Mouse (Mus musculus): Measurements from ENCODE around the gene Spata21. TPM values are rescaled to one million over a fixed set of nuclear protein-coding genes. Genes with fewer than 3 reads are reported as not detected.

Spata21 gene
- polyA plus RNA-seq, 1 experiment from 2014 or later = not detected

- no peaks in the 10 kb centered on the region for H3K9me3 ChIP-seq
- peaks cover 81% of the 10 kb centered on the region for H3K36me3 ChIP-seq
- H3K27ac ChIP-seq = no peak overlapping the region; the same call in 1 of the 2 replicates
- peaks cover 67% of the 10 kb centered on the region for H3K4me1 ChIP-seq (replicated peaks)
- H3K4me3 ChIP-seq = no peak overlapping the region
- WGBS = 82% methylated on average over 4 of the region's 4 CpGs
- DNase-seq (ENCODE audit: low spot score) = no peak
- no peaks in the 10 kb centered on the region for H3K27me3 ChIP-seq (ENCODE audit: insufficient read depth, poor library complexity, severe bottlenecking)
These were observed 30.6 kb downstream of the Spata21 start for GRCm38 (mm10) chr4:141118691-141119090.

DNA sequence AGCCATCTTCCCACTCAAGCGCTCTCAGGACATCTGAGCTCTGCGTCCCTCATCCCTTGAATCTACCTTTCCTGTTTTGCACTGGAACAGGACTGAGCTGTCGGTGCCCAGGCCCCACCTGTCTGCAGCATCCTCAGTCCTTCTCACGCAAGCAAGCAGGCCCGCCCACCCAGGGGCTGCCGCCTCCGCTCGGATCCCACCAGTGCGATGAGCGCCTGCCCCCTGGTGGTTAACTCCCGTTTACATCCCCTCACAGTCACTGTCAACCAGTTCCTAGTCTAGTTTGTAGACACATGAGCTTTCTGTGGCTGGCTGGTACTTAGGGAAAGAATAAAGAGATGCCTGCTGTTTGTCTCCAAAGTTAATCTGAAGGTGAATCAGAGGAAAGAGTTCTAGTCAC is 32.6 kb downstream of the Spata21 start:
- 26% methylated on average over 11 of the region's 11 CpGs for WGBS
- H3K27ac ChIP-seq = no peak overlapping the region
- peaks cover 70% of the 10 kb centered on the region for H3K36me3 ChIP-seq
- DNase-seq (ENCODE audit: low spot score) = peak; percentile 70
- no peak overlapping the region for H3K4me3 ChIP-seq
- no peaks in the 10 kb centered on the region for H3K9me3 ChIP-seq
- no peaks in the 10 kb centered on the region for H3K27me3 ChIP-seq (ENCODE audit: insufficient read depth, poor library complexity, severe bottlenecking)
- peaks cover 60% of the 10 kb centered on the region for H3K4me1 ChIP-seq (replicated peaks)

GRCm38 (mm10) chr4:141122663-141123062 is 34.5 kb downstream of the Spata21 start:
- H3K4me3 ChIP-seq = no peak overlapping the region
- H3K27me3 ChIP-seq (ENCODE audit: insufficient read depth, poor library complexity, severe bottlenecking) = no peaks in the 10 kb centered on the region
- peaks cover 66% of the 10 kb centered on the region for H3K36me3 ChIP-seq
- DNase-seq (ENCODE audit: low spot score) = no peak
- 88% methylated on average over 7 of the region's 7 CpGs for WGBS
- H3K27ac ChIP-seq = no peak overlapping the region
- peaks cover 50% of the 10 kb centered on the region for H3K4me1 ChIP-seq (replicated peaks)
- no peaks in the 10 kb centered on the region for H3K9me3 ChIP-seq

GRCm38 (mm10) chr4:141123065-141123464 is 34.9 kb downstream of the Spata21 start:
- Histone ChIP-seq H3K36me3 (peaks cover 62% of the 10 kb centered on the region), H3K27me3 (ENCODE audit: insufficient read depth, poor library complexity, severe bottlenecking) (no peaks in the 10 kb centered on the region), H3K4me3 (no peak overlapping the region), H3K4me1 (replicated peaks) (peaks cover 50% of the 10 kb centered on the region), H3K9me3 (no peaks in the 10 kb centered on the region), H3K27ac (no peak overlapping the region)
- DNase-seq (ENCODE audit: low spot score) = no peak
- WGBS = 46% methylated on average over 1 of the region's 1 CpGs

DNA sequence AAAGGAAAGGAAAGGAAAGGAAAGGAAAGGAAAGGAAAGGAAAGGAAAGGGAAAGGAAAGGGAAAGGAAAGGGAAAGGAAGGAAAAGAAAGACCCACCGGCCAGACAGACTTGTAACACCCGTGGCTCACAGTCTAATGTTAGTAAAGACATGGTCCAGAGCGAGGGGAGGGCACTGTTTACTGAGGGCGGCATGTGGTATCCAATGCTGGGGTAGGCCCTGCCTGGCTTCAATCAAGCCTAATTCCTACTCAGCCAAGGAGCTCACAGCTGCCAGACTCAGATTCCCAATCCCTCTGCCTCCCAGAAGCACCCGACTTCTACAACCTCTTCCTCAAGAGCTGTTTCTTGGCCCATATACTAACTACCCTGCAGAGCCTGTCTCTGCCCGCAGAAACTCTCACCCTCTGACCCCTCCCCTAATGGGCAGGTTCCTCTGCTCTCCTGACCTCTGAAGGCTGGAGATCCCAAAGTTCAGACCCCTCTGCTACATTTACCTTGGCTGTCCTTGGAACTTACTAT is 41.1 kb downstream of the Spata21 start:
- Histone ChIP-seq H3K4me3 (no peak overlapping the region), H3K4me1 (replicated peaks) (peaks cover 47% of the 10 kb centered on the region), H3K27me3 (ENCODE audit: insufficient read depth, poor library complexity, severe bottlenecking) (no peaks in the 10 kb centered on the region), H3K36me3 (peaks cover 21% of the 10 kb centered on the region), H3K27ac (0 out of 2 replicates have a peak overlapping the region, but pooled peaks have one; percentile 9), H3K9me3 (no peaks in the 10 kb centered on the region)
- DNase-seq (ENCODE audit: low spot score) = no peak
- 81% methylated on average over 6 of the region's 6 CpGs for WGBS

- peak overlapping the region; percentile 74 for H3K27ac ChIP-seq
- no peaks in the 10 kb centered on the region for H3K27me3 ChIP-seq (ENCODE audit: insufficient read depth, poor library complexity, severe bottlenecking)
- DNase-seq (ENCODE audit: low spot score) = no peak
- H3K36me3 ChIP-seq = peaks cover 22% of the 10 kb centered on the region
- peaks cover 58% of the 10 kb centered on the region for H3K4me1 ChIP-seq (replicated peaks)
- no peak overlapping the region for H3K4me3 ChIP-seq
- no peaks in the 10 kb centered on the region for H3K9me3 ChIP-seq
- WGBS = 83% methylated on average over 6 of the region's 6 CpGs
These were observed 42.7 kb downstream of the Spata21 start for GRCm38 (mm10) chr4:141130704-141131342.

DNA sequence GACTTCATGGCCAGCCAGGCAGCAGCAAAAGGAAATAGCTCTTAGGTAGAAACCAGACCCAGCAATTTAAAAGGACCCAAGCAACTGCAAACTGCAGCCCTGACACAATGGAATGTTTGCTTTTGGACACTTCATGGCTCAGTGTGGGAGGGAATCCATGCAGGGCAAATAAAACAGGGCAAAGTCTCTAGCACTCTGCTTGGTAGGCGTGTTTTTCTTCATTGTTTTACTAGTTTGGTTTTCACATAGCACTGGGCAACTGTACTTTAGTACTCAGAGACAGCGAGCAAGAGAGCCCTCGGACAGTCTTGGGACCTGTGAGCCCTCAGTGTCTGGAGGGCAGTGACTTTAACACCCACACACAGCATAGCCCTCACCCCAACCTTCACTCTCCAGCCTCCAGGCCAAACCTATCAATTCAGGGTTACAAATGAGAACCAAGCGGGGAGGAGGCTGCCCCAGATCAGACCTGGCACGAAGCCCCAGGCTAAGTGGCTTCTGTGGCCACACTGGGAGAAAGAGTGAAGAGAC is 43.5 kb downstream of the Spata21 start:
- DNase-seq (ENCODE audit: low spot score) = no peak
- Histone ChIP-seq H3K27ac (peak overlapping the region; percentile 74), H3K36me3 (peaks cover 20% of the 10 kb centered on the region), H3K9me3 (no peaks in the 10 kb centered on the region), H3K4me1 (replicated peaks) (peaks cover 66% of the 10 kb centered on the region), H3K27me3 (ENCODE audit: insufficient read depth, poor library complexity, severe bottlenecking) (no peaks in the 10 kb centered on the region), H3K4me3 (0 out of 2 replicates have a peak overlapping the region, but pooled peaks have one; percentile 3)
- WGBS = 61% methylated on average over 5 of the region's 5 CpGs

- Histone ChIP-seq H3K9me3 (no peaks in the 10 kb centered on the region), H3K4me3 (no peak overlapping the region), H3K27me3 (ENCODE audit: insufficient read depth, poor library complexity, severe bottlenecking) (no peaks in the 10 kb centered on the region), H3K4me1 (replicated peaks) (peaks cover 72% of the 10 kb centered on the region), H3K36me3 (peaks cover 17% of the 10 kb centered on the region), H3K27ac (peak overlapping the region; percentile 74)
- 65% methylated on average over 8 of the region's 8 CpGs for WGBS
- DNase-seq (ENCODE audit: low spot score) = no peak
These were observed 44.1 kb downstream of the Spata21 start for GRCm38 (mm10) chr4:141132191-141132590.

GRCm38 (mm10) chr4:141133227-141133626 is 45.1 kb downstream of the Spata21 start:
- H3K27ac ChIP-seq = no peak overlapping the region
- H3K27me3 ChIP-seq (ENCODE audit: insufficient read depth, poor library complexity, severe bottlenecking) = no peaks in the 10 kb centered on the region
- WGBS = 77% methylated on average over 8 of the region's 8 CpGs
- no peaks in the 10 kb centered on the region for H3K9me3 ChIP-seq
- peaks cover 81% of the 10 kb centered on the region for H3K4me1 ChIP-seq (replicated peaks)
- H3K4me3 ChIP-seq = no peak overlapping the region
- peaks cover 17% of the 10 kb centered on the region; the same call in 1 of the 2 replicates for H3K36me3 ChIP-seq
- no peak for DNase-seq (ENCODE audit: low spot score)

- Histone ChIP-seq H3K4me1 (replicated peaks) (peaks cover 88% of the 10 kb centered on the region), H3K36me3 (peaks cover 17% of the 10 kb centered on the region; the same call in 1 of the 2 replicates), H3K27me3 (ENCODE audit: insufficient read depth, poor library complexity, severe bottlenecking) (no peaks in the 10 kb centered on the region), H3K27ac (peak overlapping the region; percentile 73), H3K4me3 (peak overlapping the region; percentile 23; the same call in 1 of the 2 replicates), H3K9me3 (no peaks in the 10 kb centered on the region)
- WGBS = 19% methylated on average over 8 of the region's 8 CpGs
- no peak for DNase-seq (ENCODE audit: low spot score)
These were observed 45.9 kb downstream of the Spata21 start for GRCm38 (mm10) chr4:141134031-141134441.

- Histone ChIP-seq H3K36me3 (peaks cover 17% of the 10 kb centered on the region; the same call in 1 of the 2 replicates), H3K9me3 (no peaks in the 10 kb centered on the region), H3K27me3 (ENCODE audit: insufficient read depth, poor library complexity, severe bottlenecking) (no peaks in the 10 kb centered on the region), H3K4me3 (peak overlapping the region; percentile 23; the same call in 1 of the 2 replicates), H3K27ac (peak overlapping the region; percentile 73), H3K4me1 (replicated peaks) (peaks cover 82% of the 10 kb centered on the region)
- WGBS = 82% methylated on average over 20 of the region's 20 CpGs
- no peak for DNase-seq (ENCODE audit: low spot score)
These were observed 46.8 kb downstream of the Spata21 start for GRCm38 (mm10) chr4:141134751-141135530.

DNA sequence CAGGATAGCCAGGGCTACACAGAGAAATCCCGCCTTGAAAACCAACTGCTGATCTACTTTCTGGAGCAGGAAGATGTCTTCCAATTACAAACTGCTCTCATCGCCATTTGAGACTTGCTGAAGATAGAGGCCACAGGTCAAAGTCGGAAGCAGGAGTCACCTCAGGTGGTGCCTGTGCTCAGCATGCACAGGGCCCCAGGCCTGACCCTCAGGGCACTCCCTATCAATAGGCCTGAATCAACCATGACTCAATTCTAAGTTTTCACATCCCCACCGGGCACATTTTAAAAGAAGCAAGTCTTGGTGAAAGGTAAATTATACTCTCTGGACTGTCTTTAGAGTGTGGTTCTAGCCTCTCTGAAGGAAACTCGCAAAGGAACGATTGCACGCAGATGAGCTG is 48.0 kb downstream of the Spata21 start:
- no peak for DNase-seq (ENCODE audit: low spot score)
- Histone ChIP-seq H3K4me3 (0 out of 2 replicates have a peak overlapping the region, but pooled peaks have one; percentile 21), H3K27ac (peak overlapping the region; percentile 66), H3K9me3 (no peaks in the 10 kb centered on the region), H3K4me1 (replicated peaks) (peaks cover 73% of the 10 kb centered on the region), H3K36me3 (peaks cover 17% of the 10 kb centered on the region; the same call in 1 of the 2 replicates), H3K27me3 (ENCODE audit: insufficient read depth, poor library complexity, severe bottlenecking) (no peaks in the 10 kb centered on the region)
- 56% methylated on average over 7 of the region's 7 CpGs for WGBS

All from hindbrain, embryonic 10.5 days (tissue).